Mouse (Mus musculus) R1 (cell line): ENCODE results near the gene Krtap1-3.
"Not testable (repeated sequence)": the region's sequence is repeated elsewhere in the genome, so short reads cannot be mapped to it uniquely, and the experiment has no call there.

Source experiments
- DNase-seq: peaks from one replicate; pipeline ENCODE4 v3.0.0-alpha.2; 2018; ENCODE audit warnings: low read depth, low spot score

Gene Krtap1-3

GRCm38 (mm10) chr11:99590981-99591380 is at the start of gene Krtap1-3:
TSS of gene Krtap1-3 (minus strand) at chr11:99591339.
- DNase-seq = no peak

- no peak for DNase-seq
Observed at GRCm38 (mm10) chr11:99640926-99641325, 49.8 kb upstream of the Krtap1-3 start.

GRCm38 (mm10) chr11:99637086-99637485 is 45.9 kb upstream of the Krtap1-3 start:
- no peak for DNase-seq

GRCm38 (mm10) chr11:99634653-99635134 is 43.6 kb upstream of the Krtap1-3 start, which contains the start of gene Krtap4-2:
TSS of gene Krtap4-2 (minus strand) at chr11:99635084.
- no peak for DNase-seq

GRCm38 (mm10) chr11:99633293-99633692 is 42.2 kb upstream of the Krtap1-3 start:
- no peak for DNase-seq

GRCm38 (mm10) chr11:99630890-99631289 is 39.8 kb upstream of the Krtap1-3 start:
- no peak for DNase-seq

GRCm38 (mm10) chr11:99628138-99628537 is 37.0 kb upstream of the Krtap1-3 start, which contains the start of gene Krtap4-1:
TSS of gene Krtap4-1 (minus strand) at chr11:99628238.
- no peak for DNase-seq

GRCm38 (mm10) chr11:99620335-99620734 is 29.2 kb upstream of the Krtap1-3 start, which contains the start of gene Gm11562:
TSS of gene Gm11562 (minus strand) at chr11:99620435.
- no peak for DNase-seq

GRCm38 (mm10) chr11:99614796-99615363 is 23.7 kb upstream of the Krtap1-3 start, which contains the start of gene Krtap2-4:
TSS of gene Krtap2-4 (minus strand) at chr11:99614846.
- DNase-seq = no peak

GRCm38 (mm10) chr11:99610089-99610488 is 18.9 kb upstream of the Krtap1-3 start, which contains the start of gene Gm11937:
TSS of gene Gm11937 (minus strand) at chr11:99610189.
- DNase-seq = not testable (repeated sequence)

- DNase-seq = no peak
Observed at GRCm38 (mm10) chr11:99609126-99609525, 18.0 kb upstream of the Krtap1-3 start.

- not testable (repeated sequence) for DNase-seq
Observed at GRCm38 (mm10) chr11:99603208-99603607, 12.1 kb upstream of the Krtap1-3 start, which contains the start of gene Gm11938. TSS of gene Gm11938 (minus strand) at chr11:99603308.

- DNase-seq = not testable (repeated sequence)
Observed at GRCm38 (mm10) chr11:99597742-99598141, 6.6 kb upstream of the Krtap1-3 start, which contains the start of gene Krtap9-3. TSS of gene Krtap9-3 (minus strand) at chr11:99598105.

GRCm38 (mm10) chr11:99585096-99585495 is 6.0 kb downstream of the Krtap1-3 start:
- no peak for DNase-seq

- no peak for DNase-seq
Observed at GRCm38 (mm10) chr11:99583245-99583704, 7.9 kb downstream of the Krtap1-3 start, which contains the start of gene Krtap1-4. TSS of gene Krtap1-4 (minus strand) at chr11:99583654.

GRCm38 (mm10) chr11:99581564-99581963 is 9.6 kb downstream of the Krtap1-3 start:
- no peak for DNase-seq

GRCm38 (mm10) chr11:99581051-99581450 is 10.1 kb downstream of the Krtap1-3 start:
- no peak for DNase-seq

- DNase-seq = no peak
Observed at GRCm38 (mm10) chr11:99580636-99581035, 10.5 kb downstream of the Krtap1-3 start, which contains the start of gene Krtap1-5. TSS of gene Krtap1-5 (minus strand) at chr11:99581016.

GRCm38 (mm10) chr11:99574106-99574505 is 17.0 kb downstream of the Krtap1-3 start:
- peak; percentile 71 for DNase-seq

- no peak for DNase-seq
Observed at GRCm38 (mm10) chr11:99573164-99573563, 18.0 kb downstream of the Krtap1-3 start.

- no peak for DNase-seq
Observed at GRCm38 (mm10) chr11:99566530-99566929, 24.6 kb downstream of the Krtap1-3 start, which contains the start of gene Krtap3-1. TSS of gene Krtap3-1 (minus strand) at chr11:99566630.

- DNase-seq = no peak
Observed at GRCm38 (mm10) chr11:99562580-99562979, 28.6 kb downstream of the Krtap1-3 start.

GRCm38 (mm10) chr11:99559366-99559765 is 31.8 kb downstream of the Krtap1-3 start, which contains the start of gene Gm11939:
TSS of gene Gm11939 (minus strand) at chr11:99559466.
- no peak for DNase-seq
